Mouse (Mus musculus): ENCODE measurements around the gene Cyp2s1. TPM values are rescaled to one million over a fixed set of nuclear protein-coding genes. Genes with fewer than 3 reads are reported as not detected.

Gene Cyp2s1
- polyA plus RNA-seq, 1 experiment: 2.8 TPM

DNA sequence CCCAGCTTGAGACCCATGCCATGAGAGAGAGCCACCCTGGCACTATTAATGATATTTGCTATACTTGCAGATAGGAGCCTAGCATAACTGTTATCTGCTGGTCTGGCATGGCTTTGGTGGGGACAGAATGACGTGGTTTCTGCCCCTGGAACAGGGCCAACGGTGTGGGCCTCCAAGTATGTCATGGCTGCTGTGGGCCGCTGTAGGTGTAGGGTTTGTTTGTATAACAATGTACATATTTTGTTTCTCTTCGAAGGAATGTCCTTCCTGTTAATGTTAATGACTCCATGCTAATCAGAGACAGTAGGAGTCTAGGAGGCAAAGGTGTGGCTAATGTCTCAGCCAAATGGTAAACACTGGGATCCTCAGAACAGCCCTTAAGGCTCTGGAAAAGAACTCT, 24.2 kb upstream of the Cyp2s1 start:
- Histone ChIP-seq H3K4me1 (ENCODE audit: control insufficient read depth, insufficient read depth, low read length) (peaks cover 3% of the 10 kb centered on the region), H3K9ac (ENCODE audit: low read depth, poor library complexity, severe bottlenecking) (no peak overlapping the region), H3K36me3 (ENCODE audit: control insufficient read depth, insufficient read depth, low read length, poor library complexity, severe bottlenecking) (no peaks in the 10 kb centered on the region), H3K4me3 (ENCODE audit: low read depth, low read length) (no peak overlapping the region), H3K9me3 (replicated peaks; ENCODE audit: control insufficient read depth, insufficient read depth, low read length, poor library complexity, severe bottlenecking) (no peaks in the 10 kb centered on the region), H3K27me3 (ENCODE audit: control insufficient read depth, insufficient read depth, low read length, poor library complexity, severe bottlenecking) (no peaks in the 10 kb centered on the region), H3K27ac (ENCODE audit: insufficient read depth, low read length) (no peak overlapping the region)
- no peak for TF ChIP-seq CTCF (IDR thresholded peaks at IDR 0.05; ENCODE audit: low read depth, low read length)

DNA sequence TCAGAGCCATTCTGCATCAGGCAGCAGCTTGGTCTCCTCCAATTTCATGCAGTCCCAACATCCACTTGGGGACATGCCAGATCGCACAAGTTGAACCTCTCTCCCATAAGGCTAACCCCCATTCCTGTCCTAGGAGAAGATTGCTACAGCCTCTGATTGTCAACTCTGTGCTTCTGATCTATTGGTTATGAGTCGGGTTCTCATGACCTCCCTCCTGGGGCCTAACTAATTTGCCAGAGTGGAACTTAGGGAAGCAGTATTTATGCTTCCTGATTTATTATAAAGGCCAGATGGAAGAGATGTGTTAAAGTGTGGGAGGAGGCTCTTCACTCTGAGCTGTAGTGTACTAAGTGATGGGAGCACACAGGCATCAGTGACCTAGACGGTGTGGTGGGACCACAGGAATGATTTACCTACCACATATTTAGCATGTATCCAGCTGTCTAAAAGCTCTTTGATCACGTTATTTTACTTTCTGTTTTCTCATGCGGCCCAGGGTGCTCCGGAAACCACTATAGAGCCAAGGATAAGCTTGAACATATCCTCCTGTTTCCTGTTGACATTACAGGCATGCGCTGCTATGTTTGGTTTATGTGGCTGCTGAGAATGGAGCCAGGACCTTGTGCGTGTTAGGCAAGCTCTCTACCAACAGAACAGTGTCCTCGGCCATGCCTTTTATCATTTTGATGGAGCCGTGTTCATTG, 18.6 kb upstream of the Cyp2s1 start:
- no peaks in the 10 kb centered on the region for H3K4me1 ChIP-seq (ENCODE audit: control insufficient read depth, insufficient read depth, low read length)
- no peaks in the 10 kb centered on the region for H3K9me3 ChIP-seq (replicated peaks; ENCODE audit: control insufficient read depth, insufficient read depth, low read length, poor library complexity, severe bottlenecking)
- TF ChIP-seq POLR2A (IDR thresholded peaks at IDR 0.05; ENCODE audit: insufficient read depth, low read length): no peak
- no peak for TF ChIP-seq CTCF (IDR thresholded peaks at IDR 0.05; ENCODE audit: low read depth, low read length)
- TF ChIP-seq EP300 (IDR thresholded peaks at IDR 0.05; ENCODE audit: insufficient read depth, low read depth, low read length): no peak
- H3K27me3 ChIP-seq (ENCODE audit: control insufficient read depth, insufficient read depth, low read length, poor library complexity, severe bottlenecking): no peaks in the 10 kb centered on the region
- H3K4me3 ChIP-seq (ENCODE audit: low read depth, low read length): no peak overlapping the region
- H3K9ac ChIP-seq (ENCODE audit: low read depth, poor library complexity, severe bottlenecking): no peak overlapping the region
- no peaks in the 10 kb centered on the region for H3K36me3 ChIP-seq (ENCODE audit: control insufficient read depth, insufficient read depth, low read length, poor library complexity, severe bottlenecking)
- H3K27ac ChIP-seq (ENCODE audit: insufficient read depth, low read length): no peak overlapping the region

DNA sequence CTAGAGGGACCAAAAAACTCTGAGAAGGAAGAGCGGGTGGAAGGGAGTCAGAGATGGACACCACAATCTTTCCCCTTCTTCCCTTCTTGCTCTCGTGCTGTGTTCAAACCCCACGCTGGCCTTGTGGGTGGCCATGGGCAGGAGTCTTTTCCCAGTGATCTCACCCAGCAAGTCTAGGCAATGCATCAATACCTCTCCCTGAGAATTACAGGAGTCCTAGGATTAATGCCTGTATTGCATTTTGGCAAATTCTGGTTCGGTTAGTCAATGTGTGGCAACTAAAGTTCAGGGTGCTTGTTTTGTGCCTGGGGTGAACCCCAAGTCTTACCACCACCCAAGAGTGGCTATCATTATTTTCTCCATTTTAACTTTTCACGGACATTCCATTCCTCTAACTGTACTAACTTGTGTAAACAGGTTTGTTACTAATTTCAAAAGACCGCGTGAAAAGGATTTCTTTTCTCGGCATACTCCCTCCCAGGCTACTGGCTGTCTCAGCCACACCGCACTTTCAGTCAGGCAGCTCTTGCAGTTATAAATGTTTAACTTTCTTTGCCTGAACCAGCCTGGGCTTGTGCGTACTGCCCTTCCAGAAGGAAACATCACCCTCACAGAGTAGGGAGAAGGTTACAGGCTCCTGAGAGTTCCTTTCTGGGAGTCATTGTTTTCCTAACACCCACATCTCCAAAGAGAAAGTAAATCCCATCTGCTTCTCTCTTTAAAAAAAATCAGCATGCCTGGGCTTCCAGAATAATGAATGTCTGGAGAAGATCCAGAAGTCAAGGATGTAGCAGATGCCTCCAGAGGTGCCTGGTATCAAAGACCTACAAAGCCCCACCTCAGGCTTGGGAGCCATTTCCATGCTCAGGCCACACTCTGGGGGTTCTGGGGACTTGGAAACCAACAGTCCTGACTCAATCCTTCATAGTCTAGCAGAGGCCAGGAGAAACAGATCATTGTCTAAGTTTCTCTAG, 15.1 kb upstream of the Cyp2s1 start:
- no peaks in the 10 kb centered on the region for H3K9me3 ChIP-seq (replicated peaks; ENCODE audit: control insufficient read depth, insufficient read depth, low read length, poor library complexity, severe bottlenecking)

GRCm38 (mm10) chr7:25830251-25830650, 13.5 kb upstream of the Cyp2s1 start:
- Histone ChIP-seq H3K9ac (ENCODE audit: low read depth, poor library complexity, severe bottlenecking) (no peak overlapping the region), H3K9me3 (replicated peaks; ENCODE audit: control insufficient read depth, insufficient read depth, low read length, poor library complexity, severe bottlenecking) (no peaks in the 10 kb centered on the region), H3K27me3 (ENCODE audit: control insufficient read depth, insufficient read depth, low read length, poor library complexity, severe bottlenecking) (no peaks in the 10 kb centered on the region), H3K4me1 (ENCODE audit: control insufficient read depth, insufficient read depth, low read length) (no peaks in the 10 kb centered on the region), H3K4me3 (ENCODE audit: low read depth, low read length) (no peak overlapping the region), H3K36me3 (ENCODE audit: control insufficient read depth, insufficient read depth, low read length, poor library complexity, severe bottlenecking) (no peaks in the 10 kb centered on the region), H3K27ac (ENCODE audit: insufficient read depth, low read length) (no peak overlapping the region)
- TF ChIP-seq POLR2A (IDR thresholded peaks at IDR 0.05; ENCODE audit: insufficient read depth, low read length) (no peak), CTCF (IDR thresholded peaks at IDR 0.05; ENCODE audit: low read depth, low read length) (no peak), EP300 (IDR thresholded peaks at IDR 0.05; ENCODE audit: insufficient read depth, low read depth, low read length) (no peak)

More for the DNA sequence above, 15.1 kb upstream of the Cyp2s1 start:
- no peaks in the 10 kb centered on the region for H3K27me3 ChIP-seq (ENCODE audit: control insufficient read depth, insufficient read depth, low read length, poor library complexity, severe bottlenecking)
- no peak overlapping the region for H3K4me3 ChIP-seq (ENCODE audit: low read depth, low read length)
- H3K9ac ChIP-seq (ENCODE audit: low read depth, poor library complexity, severe bottlenecking): no peak overlapping the region
- TF ChIP-seq CTCF (IDR thresholded peaks at IDR 0.05; ENCODE audit: low read depth, low read length) (no peak), EP300 (IDR thresholded peaks at IDR 0.05; ENCODE audit: insufficient read depth, low read depth, low read length) (no peak), POLR2A (IDR thresholded peaks at IDR 0.05; ENCODE audit: insufficient read depth, low read length) (no peak)
- no peaks in the 10 kb centered on the region for H3K36me3 ChIP-seq (ENCODE audit: control insufficient read depth, insufficient read depth, low read length, poor library complexity, severe bottlenecking)
- H3K4me1 ChIP-seq (ENCODE audit: control insufficient read depth, insufficient read depth, low read length): no peaks in the 10 kb centered on the region
- no peak overlapping the region for H3K27ac ChIP-seq (ENCODE audit: insufficient read depth, low read length)

GRCm38 (mm10) chr7:25827199-25827598, 10.5 kb upstream of the Cyp2s1 start:
- H3K9ac ChIP-seq (ENCODE audit: low read depth, poor library complexity, severe bottlenecking): no peak overlapping the region
- H3K9me3 ChIP-seq (replicated peaks; ENCODE audit: control insufficient read depth, insufficient read depth, low read length, poor library complexity, severe bottlenecking): no peaks in the 10 kb centered on the region
- TF ChIP-seq EP300 (IDR thresholded peaks at IDR 0.05; ENCODE audit: insufficient read depth, low read depth, low read length) (no peak), CTCF (IDR thresholded peaks at IDR 0.05; ENCODE audit: low read depth, low read length) (no peak), POLR2A (IDR thresholded peaks at IDR 0.05; ENCODE audit: insufficient read depth, low read length) (no peak)
- no peak overlapping the region for H3K27ac ChIP-seq (ENCODE audit: insufficient read depth, low read length)
- H3K4me3 ChIP-seq (ENCODE audit: low read depth, low read length): no peak overlapping the region
- H3K4me1 ChIP-seq (ENCODE audit: control insufficient read depth, insufficient read depth, low read length): no peaks in the 10 kb centered on the region
- no peaks in the 10 kb centered on the region for H3K36me3 ChIP-seq (ENCODE audit: control insufficient read depth, insufficient read depth, low read length, poor library complexity, severe bottlenecking)
- H3K27me3 ChIP-seq (ENCODE audit: control insufficient read depth, insufficient read depth, low read length, poor library complexity, severe bottlenecking): no peaks in the 10 kb centered on the region

DNA sequence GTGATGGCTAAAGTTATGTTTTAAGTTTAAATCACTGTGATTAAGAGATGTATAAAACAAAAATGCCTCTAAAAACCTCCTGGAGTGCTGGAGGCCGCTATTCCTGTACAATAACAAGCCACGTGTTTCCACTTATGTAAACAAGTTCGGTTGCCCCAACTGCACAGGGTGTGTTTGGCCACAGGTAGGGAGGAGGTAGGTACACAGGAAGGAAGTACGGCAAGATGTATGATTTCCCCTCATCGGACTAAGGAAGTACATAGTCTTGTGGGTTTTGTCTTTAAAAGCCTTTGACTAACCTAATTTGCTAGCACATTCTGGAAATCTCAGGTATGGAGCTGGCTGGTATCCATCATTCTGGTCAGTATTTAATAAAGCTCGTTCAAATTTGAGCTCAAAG, 9.3 kb upstream of the Cyp2s1 start:
- no peak overlapping the region for H3K27ac ChIP-seq (ENCODE audit: insufficient read depth, low read length)
- no peaks in the 10 kb centered on the region for H3K36me3 ChIP-seq (ENCODE audit: control insufficient read depth, insufficient read depth, low read length, poor library complexity, severe bottlenecking)
- H3K27me3 ChIP-seq (ENCODE audit: control insufficient read depth, insufficient read depth, low read length, poor library complexity, severe bottlenecking): no peaks in the 10 kb centered on the region
- H3K9me3 ChIP-seq (replicated peaks; ENCODE audit: control insufficient read depth, insufficient read depth, low read length, poor library complexity, severe bottlenecking): no peaks in the 10 kb centered on the region
- TF ChIP-seq CTCF (IDR thresholded peaks at IDR 0.05; ENCODE audit: low read depth, low read length) (no peak), POLR2A (IDR thresholded peaks at IDR 0.05; ENCODE audit: insufficient read depth, low read length) (no peak), EP300 (IDR thresholded peaks at IDR 0.05; ENCODE audit: insufficient read depth, low read depth, low read length) (no peak)
- H3K4me1 ChIP-seq (ENCODE audit: control insufficient read depth, insufficient read depth, low read length): no peaks in the 10 kb centered on the region
- no peak overlapping the region for H3K9ac ChIP-seq (ENCODE audit: low read depth, poor library complexity, severe bottlenecking)
- H3K4me3 ChIP-seq (ENCODE audit: low read depth, low read length): no peak overlapping the region
